Mouse (Mus musculus): Measurements from ENCODE around the gene Rpa1.

Rpa1 gene

DNA sequence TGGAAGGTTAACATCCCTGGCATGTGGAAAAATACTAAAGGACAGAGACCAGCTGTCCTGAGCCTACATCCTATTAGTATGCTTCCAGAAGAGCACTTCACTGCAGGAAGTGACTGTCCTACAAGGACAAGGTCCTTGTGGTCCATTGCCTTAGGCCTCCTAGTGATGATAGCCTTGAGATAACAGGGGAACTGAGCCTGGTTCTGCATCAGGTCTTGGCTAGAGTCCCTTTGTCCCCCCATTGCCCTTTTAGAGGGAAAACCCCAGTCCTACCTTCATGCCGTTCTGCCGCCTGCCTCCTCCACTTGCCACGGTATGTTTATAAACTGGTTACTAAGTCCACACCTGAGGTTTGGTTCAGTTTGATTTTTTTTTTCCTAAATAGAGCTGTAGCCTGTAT lies 85.9 kb downstream of the Rpa1 start:
- no peak for DNase-seq (ENCODE audit: low spot score)

GRCm38 (mm10) chr11:75261730-75262129 lies 86.4 kb downstream of the Rpa1 start:
- no peak for DNase-seq (ENCODE audit: low spot score)

DNA sequence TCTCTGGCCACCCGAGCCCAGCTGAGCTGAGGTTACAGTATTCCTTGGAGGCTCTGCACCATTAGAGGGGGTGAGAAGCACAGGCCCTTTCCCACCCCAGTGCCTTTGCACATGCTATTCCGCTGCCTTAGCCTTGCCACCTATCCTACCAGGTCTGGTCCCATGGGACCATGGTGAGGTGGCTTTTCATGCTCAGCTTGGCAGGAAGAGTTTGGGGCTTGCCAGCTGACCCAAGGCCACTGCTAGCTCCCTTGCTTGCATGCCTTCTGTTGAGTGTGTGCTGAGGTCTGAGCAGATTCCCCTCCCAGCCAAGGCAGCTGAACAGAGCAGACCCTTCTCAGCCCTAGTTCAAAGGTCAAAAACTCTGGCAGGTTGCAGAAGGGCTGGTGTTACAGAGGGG lies 87.1 kb downstream of the Rpa1 start:
- DNase-seq (ENCODE audit: low spot score): no peak

DNA sequence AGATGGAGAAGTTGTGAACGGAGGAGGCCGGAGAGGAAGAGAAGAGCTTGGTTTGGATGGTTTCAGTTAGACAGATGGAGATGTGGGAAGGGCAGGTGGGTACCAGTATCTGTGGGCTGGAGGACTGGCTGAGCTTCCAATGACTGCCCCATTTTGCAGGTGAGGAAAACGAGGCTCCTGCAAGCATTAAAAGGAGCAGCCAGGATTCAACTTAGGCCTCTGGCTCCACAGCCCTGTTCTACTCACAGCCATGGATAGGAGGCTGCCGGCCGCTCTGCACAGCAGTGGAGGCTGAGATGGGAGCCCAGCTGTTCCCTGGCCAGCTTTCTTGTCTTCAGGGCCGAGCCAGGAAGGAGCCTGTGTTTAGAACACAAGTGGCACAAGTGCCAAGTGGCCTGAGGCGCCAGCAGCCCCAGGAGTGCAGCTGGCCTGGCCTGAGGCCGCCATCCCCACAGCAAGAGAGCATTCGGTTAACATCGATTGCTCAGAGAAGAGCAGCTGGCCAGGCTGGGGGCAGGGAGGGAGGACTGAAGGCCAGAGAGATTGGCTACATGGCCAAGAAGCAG lies 88.0 kb downstream of the Rpa1 start:
- DNase-seq (ENCODE audit: low spot score): no peak

DNA sequence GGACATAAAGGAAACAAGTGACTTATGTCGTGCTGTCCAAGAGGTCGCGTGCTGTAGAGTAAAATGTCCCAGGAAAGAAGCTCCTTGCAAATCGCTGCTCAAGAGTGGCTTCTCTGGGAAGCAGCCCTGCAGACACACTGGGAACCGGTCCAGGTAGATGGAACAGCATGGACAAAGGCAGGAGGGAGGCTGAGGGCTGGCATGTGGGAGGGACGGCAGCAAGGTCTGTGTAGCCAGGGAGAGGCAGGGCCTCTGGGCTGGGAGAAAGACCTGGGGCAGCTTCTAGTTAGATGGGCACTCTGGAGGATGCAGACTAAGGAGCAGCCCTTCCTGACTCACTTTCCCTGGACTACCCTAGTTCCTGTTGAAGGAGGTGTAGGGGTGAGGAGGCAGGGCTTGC lies 88.7 kb downstream of the Rpa1 start:
- DNase-seq (ENCODE audit: low spot score): no peak

GRCm38 (mm10) chr11:75257056-75257648 lies 91.0 kb downstream of the Rpa1 start:
- no peak for DNase-seq (ENCODE audit: low spot score)

DNA sequence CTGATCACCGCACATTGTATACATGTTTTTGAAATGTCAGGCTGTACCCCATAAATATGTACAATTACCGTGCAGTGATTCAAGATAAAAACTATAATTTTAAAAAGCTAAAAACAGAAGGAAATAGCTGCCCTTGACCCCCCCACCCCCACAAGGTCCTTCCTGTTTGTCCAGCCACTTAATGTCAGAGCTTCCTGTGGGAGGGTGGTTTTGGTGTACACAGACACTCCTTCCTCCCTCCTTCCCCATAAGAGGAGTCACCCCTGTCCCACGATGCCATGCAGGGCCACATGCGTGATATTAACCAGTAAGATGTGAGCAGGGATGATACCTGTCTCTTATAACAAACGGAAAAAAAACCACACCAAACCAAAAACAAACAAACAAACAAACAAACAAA lies 92.8 kb downstream of the Rpa1 start:
- no peak for DNase-seq (ENCODE audit: low spot score)

DNA sequence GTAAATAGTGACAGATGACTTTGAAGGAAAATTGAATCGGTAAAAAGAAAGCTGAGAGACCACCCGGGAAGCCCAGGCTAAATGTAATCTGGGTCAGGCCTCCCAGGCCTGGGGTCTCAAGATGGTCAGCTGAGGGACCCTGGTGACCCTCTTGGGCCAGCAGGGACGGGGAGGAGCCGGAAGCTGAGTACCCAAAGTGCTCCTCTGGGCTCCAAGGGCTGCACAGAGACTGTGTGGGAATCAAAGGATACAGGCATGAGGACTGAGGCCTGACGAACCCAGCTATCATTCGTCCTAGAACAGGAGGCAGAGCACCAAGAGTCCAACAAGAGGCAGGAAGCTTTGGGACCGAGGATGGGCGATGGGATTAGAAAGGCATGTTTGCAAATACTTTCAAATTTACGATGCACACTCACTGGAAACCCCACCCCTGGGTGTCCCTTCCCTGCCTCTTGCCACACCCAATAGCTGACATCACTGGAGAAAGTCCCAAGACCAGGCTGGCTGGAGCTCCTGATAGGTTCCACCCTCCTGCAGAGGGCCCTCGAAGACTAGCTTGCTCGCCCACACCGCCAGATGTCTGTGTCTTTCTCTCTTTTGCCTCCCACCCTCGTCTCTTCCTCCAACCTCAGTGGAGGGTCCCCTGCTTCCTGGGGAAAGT lies 93.7 kb downstream of the Rpa1 start:
- peak; percentile 51 for DNase-seq (ENCODE audit: low spot score)

DNA sequence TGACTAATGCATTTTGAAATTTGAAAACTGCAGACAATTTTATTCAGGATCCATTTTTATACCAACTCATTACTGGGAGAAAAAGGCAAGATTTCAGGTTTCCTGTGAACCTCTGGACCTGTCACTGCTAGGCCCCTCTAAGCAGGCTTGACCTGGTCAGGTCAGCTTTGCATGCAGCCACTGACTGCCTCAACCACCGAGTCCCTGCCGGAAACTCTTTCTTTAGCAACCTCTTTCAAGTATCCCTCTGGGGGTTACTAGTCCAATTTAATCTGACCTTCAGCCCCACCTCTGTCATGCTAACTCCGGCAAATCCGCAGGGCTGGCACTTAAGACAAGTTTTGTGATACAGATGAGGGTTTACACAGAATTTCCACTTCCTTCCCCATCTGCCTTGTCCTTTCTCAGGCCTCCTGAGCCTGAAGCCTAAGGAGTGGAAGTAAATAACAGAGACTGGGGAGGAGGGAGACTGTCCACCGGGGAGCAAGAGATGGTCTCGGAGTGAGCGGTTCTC lies 96.5 kb downstream of the Rpa1 start:
- no peak for DNase-seq (ENCODE audit: low spot score)

DNA sequence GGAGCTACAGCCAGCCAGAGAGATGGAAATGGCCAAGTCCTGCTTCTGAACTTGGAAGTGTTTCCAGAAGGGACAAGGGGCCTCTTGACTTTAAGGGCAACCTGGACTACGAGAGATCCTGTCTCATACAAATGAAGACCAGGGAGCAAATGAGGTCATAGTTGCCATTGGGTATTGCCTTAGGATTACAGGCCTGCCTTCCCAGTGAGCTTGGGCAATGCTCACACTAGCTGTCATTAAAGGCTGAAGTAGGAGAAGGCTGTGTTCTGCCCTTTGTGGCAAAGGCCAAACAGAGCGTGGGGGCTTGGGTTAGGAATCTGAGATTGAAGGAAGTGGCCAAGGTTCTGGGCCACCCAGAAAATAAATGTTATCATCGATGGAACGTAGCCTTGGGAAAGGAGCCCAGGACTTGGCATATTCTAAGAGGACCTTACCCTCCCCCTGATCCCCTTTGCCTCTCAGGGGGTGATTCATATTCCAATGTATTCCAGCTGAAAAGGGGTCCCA lies 97.1 kb downstream of the Rpa1 start:
- no peak for DNase-seq (ENCODE audit: low spot score)

GRCm38 (mm10) chr11:75249588-75249987 lies 98.5 kb downstream of the Rpa1 start:
- no peak for DNase-seq (ENCODE audit: low spot score)

Measured in left cerebral cortex, adult 11 months (tissue).